Mouse (Mus musculus) colon, adult 2 months (tissue): Measurements from ENCODE around the gene Defb35. TPM values are rescaled to one million over a fixed set of nuclear protein-coding genes. Genes with fewer than 3 reads are reported as not detected.

Experiments used
- polyA plus RNA-seq: library from polyadenylated mRNA; depleted of rRNA; stranded (reverse); fragments of >200 nt; gene quantifications from 2 replicates; pipeline ENCODE4 v1.2.3, GENCODE M21; 2012; rRNA removed

The Defb35 gene
- not detected in 2 replicates for polyA plus RNA-seq

GRCm38 (mm10) chr8:21938052-21938451 lies at the start of gene Defb35:
Defb35 (plus strand) TSS chr8:21938352.

GRCm38 (mm10) chr8:21906290-21906689 lies 31.9 kb upstream of the Defb35 start, which contains the start of gene Defb11:
Defb11 (minus strand) TSS chr8:21906412.

GRCm38 (mm10) chr8:21932610-21933009 lies 5.5 kb upstream of the Defb35 start, which contains the start of gene Defb15:
Defb15 (minus strand) TSS chr8:21932710.

DNA sequence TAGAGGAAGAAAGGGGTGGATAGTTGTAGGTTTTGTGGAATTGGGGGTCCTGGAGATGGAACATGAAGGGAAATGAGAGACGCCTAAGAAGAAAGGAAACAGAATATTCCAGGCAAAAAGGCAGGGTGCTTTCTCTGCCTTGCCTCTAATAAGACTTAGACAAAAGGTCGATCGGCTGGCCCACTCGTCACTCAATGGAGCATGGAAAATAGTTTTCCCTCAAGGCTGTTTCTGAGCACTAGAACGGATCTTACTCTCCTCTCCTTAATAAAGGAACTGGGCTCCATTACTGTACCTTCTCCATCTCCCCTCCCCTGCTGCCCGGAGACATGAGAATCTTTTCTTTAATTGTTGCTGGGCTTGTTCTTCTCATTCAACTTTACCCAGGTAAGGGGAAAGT lies 8.3 kb downstream of the Defb35 start, which contains the start of gene Defb13:
TSS of gene Defb13 (plus strand) at position 301 of the 400 bp plus-strand sequence.

DNA sequence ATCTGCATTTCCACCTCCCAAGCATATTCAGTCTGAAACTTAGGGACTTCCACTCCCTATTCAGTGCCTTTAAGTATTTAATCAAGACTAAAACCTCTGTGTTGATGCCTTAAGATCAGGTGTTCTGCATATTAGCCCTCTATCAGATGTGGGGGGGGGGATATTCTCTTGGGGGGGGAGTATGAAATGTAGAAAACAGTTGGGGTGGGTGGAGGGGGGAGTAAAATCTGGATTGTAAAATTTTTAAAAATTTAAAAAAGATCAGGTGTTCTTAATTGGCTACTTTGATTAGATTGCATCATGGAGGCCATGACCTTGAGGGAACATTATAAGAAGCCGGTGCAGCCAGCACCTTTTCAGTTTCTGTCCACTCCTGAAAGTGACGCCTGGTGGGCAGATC lies 20.3 kb downstream of the Defb35 start, which contains the start of gene Fam90a1a:
TSS of gene Fam90a1a (plus strand) at position 301 of the 400 bp plus-strand sequence.

GRCm38 (mm10) chr8:21969475-21969874 lies 31.3 kb downstream of the Defb35 start, which contains the start of gene Ccdc70:
Ccdc70 (plus strand) TSS chr8:21969775.

Other genes starting within 250 kb of the Defb35 start
- not detected in 2 replicates for gene AY761184, start 234.7 kb upstream of the Defb35 start, polyA plus RNA-seq
- gene Defa24, start 203.9 kb upstream of the Defb35 start, polyA plus RNA-seq, result not detected in 2 replicates
- gene Defb50, start 114.8 kb upstream of the Defb35 start, polyA plus RNA-seq, result not detected in 2 replicates
- not detected in 2 replicates for gene Defb2, start 98.4 kb upstream of the Defb35 start, polyA plus RNA-seq
- gene Defb10, start 79.5 kb upstream of the Defb35 start, polyA plus RNA-seq, result not detected in 2 replicates
- not detected in 2 replicates for gene Defb9, start 52.9 kb upstream of the Defb35 start, polyA plus RNA-seq
- gene Defb11, start 31.9 kb upstream of the Defb35 start, polyA plus RNA-seq, result not detected in 2 replicates
- not detected in 2 replicates for gene Defb15, start 5.6 kb upstream of the Defb35 start, polyA plus RNA-seq
- gene Defb13, start 8.4 kb downstream of the Defb35 start, polyA plus RNA-seq, result not detected in 2 replicates
- gene Fam90a1a, start 20.4 kb downstream of the Defb35 start, polyA plus RNA-seq, result not detected in 2 replicates
- not detected in 2 replicates for gene Ccdc70, start 31.4 kb downstream of the Defb35 start, polyA plus RNA-seq
- 0.35 and 0.44 TPM in 2 replicates for gene Atp7b, start 122.0 kb downstream of the Defb35 start, polyA plus RNA-seq
- 1.5 and 1.6 TPM in 2 replicates for gene Alg11, start 122.4 kb downstream of the Defb35 start, polyA plus RNA-seq
- gene Nek5, start 186.7 kb downstream of the Defb35 start, polyA plus RNA-seq, result 0.21 and 0.65 TPM in 2 replicates
- gene Nek3, start 228.1 kb downstream of the Defb35 start, polyA plus RNA-seq, result 2.3 and 2.5 TPM in 2 replicates
- gene Ckap2, start 247.5 kb downstream of the Defb35 start, polyA plus RNA-seq, result 2.0 and 3.0 TPM in 2 replicates